ENCODE assay signal across 9 mouse cellular contexts in the genomic region with DNA sequence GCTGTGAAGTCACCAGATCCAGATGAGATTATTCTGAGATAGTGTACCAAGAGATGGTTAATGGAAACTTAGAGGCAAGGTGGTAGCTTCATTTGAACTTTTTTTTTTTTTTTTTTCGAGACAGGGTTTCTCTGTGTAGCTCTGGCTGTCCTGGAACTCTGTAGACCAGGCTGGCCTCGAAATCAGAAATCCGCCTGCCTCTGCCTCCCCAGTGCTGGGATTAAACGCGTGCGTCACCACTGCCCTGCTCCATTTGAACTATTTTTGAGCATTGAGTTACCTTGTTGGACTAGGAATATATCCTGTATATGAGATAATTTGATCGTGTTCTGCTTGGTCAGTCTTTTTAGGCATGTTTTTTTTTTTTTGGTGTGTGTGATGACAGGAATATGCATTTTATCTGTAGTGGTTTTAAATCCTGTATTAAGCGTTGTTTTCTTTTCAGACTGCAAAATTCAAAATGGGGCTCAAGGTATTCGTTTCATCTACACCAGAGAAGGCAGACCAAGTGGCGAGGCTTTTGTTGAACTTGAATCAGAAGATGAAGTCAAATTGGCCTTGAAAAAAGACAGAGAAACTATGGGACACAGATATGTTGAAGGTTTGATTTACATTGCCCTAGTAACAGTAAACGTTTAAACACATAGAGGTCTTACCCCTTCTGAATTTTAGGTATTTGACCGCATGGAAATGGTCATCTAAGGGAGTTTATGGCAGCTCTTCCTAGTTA. TPM values are rescaled to one million over a fixed set of nuclear protein-coding genes. Genes with fewer than 3 reads are reported as not detected.
DNase-seq lines count a peak whose midpoint lies in the region; ATAC-seq and TF ChIP-seq lines count a peak whose summit lies in the region.
"Had no signal": no experiment of that assay in that cellular context is flagged by ENCODE, and none has a peak within 500 bp of the region (broad histone marks: within the 10 kb centered on the region; RNA-seq: fewer than 3 reads in every experiment).

No protein-coding gene starts in this region.

- no peak for DNase-seq in heart, postnatal 25 days (ENCODE audit: low spot score)
- no peak for DNase-seq in G1E (ENCODE audit: low spot score)
- DNase-seq in hindbrain, embryonic 10.5 days (ENCODE audit: low spot score) = no peak
- DNase-seq in midbrain, embryonic 10.5 days (ENCODE audit: low spot score) = no peak
- DNase-seq in left cerebral cortex, adult 11 months (ENCODE audit: low spot score) = no peak
- DNase-seq in adrenal gland, adult 18-20 months (ENCODE audit: low spot score in 2 of 2) = no peak
- no peak for DNase-seq in cerebellum, adult 9-10 months

- no peak overlapping the region for H3K27ac ChIP-seq in heart, embryonic 13.5 days (replicated peaks)
- H3K27ac ChIP-seq in hindbrain, embryonic 10.5 days = peak overlapping the region; percentile 100; the same call in 1 of the 2 replicates
- peak overlapping the region; percentile 100; the same call in 1 of the 2 replicates for H3K27ac ChIP-seq in midbrain, embryonic 10.5 days (replicated peaks)

- H3K27me3 ChIP-seq in heart, embryonic 13.5 days (replicated peaks) = no peaks in the 10 kb centered on the region
- H3K27me3 ChIP-seq in G1E (ENCODE audit: insufficient read depth, low read length) = no peaks in the 10 kb centered on the region
- H3K27me3 ChIP-seq in hindbrain, embryonic 10.5 days (ENCODE audit: insufficient read depth, poor library complexity, severe bottlenecking) = peaks cover 17% of the 10 kb centered on the region; the same call in 1 of the 2 replicates
- peaks cover 19% of the 10 kb centered on the region for H3K27me3 ChIP-seq in midbrain, embryonic 10.5 days (ENCODE audit: low read depth, poor library complexity, severe bottlenecking)

- H3K4me2 ChIP-seq in heart, embryonic 13.5 days = peak overlapping the region; percentile 94

- H3K4me3 ChIP-seq in heart, embryonic 13.5 days = peak overlapping the region; percentile 97
- H3K4me3 ChIP-seq in G1E (ENCODE audit: low read depth, low read length) = peak overlapping the region; percentile 93
- peak overlapping the region; percentile 80 for H3K4me3 ChIP-seq in hindbrain, embryonic 10.5 days
- H3K4me3 ChIP-seq in midbrain, embryonic 10.5 days = peak overlapping the region; percentile 99

- 58% methylated on average over 12 of the region's 12 CpGs for WGBS in heart, embryonic 13.5 days
- WGBS in hindbrain, embryonic 10.5 days = 75% methylated on average over 12 of the region's 12 CpGs
- WGBS in midbrain, embryonic 10.5 days = 76% methylated on average over 12 of the region's 12 CpGs

- peaks cover 30% of the 10 kb centered on the region for H3K4me1 ChIP-seq in heart, embryonic 13.5 days
- H3K4me1 ChIP-seq in G1E (ENCODE audit: insufficient read depth, low read depth, low read length) = peaks cover 37% of the 10 kb centered on the region
- peaks cover 40% of the 10 kb centered on the region for H3K4me1 ChIP-seq in hindbrain, embryonic 10.5 days (replicated peaks)
- peaks cover 59% of the 10 kb centered on the region for H3K4me1 ChIP-seq in midbrain, embryonic 10.5 days

- ATAC-seq in heart, embryonic 13.5 days (ENCODE audit: extremely low read depth, insufficient number of reproducible peaks, low FRiP score, low TSS enrichment) = no peak
- no peak for ATAC-seq in G1E (ENCODE audit: extremely low read depth, insufficient number of reproducible peaks, low FRiP score, poor library complexity, severe bottlenecking)

- no peak for TF ChIP-seq CTCF in G1E (IDR thresholded peaks at IDR 0.05; ENCODE audit: low read depth, low read length)

- H3K36me3 ChIP-seq in heart, embryonic 13.5 days = peaks cover 42% of the 10 kb centered on the region
- peaks cover 38% of the 10 kb centered on the region for H3K36me3 ChIP-seq in G1E (replicated peaks)
- peaks cover 58% of the 10 kb centered on the region for H3K36me3 ChIP-seq in hindbrain, embryonic 10.5 days
- peaks cover 57% of the 10 kb centered on the region for H3K36me3 ChIP-seq in midbrain, embryonic 10.5 days

- no peaks in the 10 kb centered on the region for H3K9me3 ChIP-seq in heart, embryonic 13.5 days
- no peaks in the 10 kb centered on the region for H3K9me3 ChIP-seq in G1E (replicated peaks)
- H3K9me3 ChIP-seq in hindbrain, embryonic 10.5 days = no peaks in the 10 kb centered on the region
- no peaks in the 10 kb centered on the region for H3K9me3 ChIP-seq in midbrain, embryonic 10.5 days (replicated peaks)

- intact Hi-C loops in heart, postnatal 25 days (cut with DNase I) = no loop called here

- peak overlapping the region; percentile 100 for H3K9ac ChIP-seq in heart, embryonic 13.5 days

RNA-seq across cellular contexts. Expression of a gene that starts 2.4 kb away (rescaled TPM):
- 232 and 238 TPM in 2 replicates for polyA plus RNA-seq in heart, embryonic 13.5 days (2015; fragmentation: Nextera tagmentation; extraction: Ambion mirVana)
- total RNA-seq in heart, postnatal 25 days (2021) = 100 to 1,000 TPM; 102 to 128 TPM
- total RNA-seq in G1E (2014; fragmentation: Nextera tagmentation) = 360 and 411 TPM in 2 replicates
- total RNA-seq in G1E (2017) = 498 and 593 TPM in 2 replicates
- 203 and 230 TPM in 2 replicates for polyA plus RNA-seq in G1E (2012)
- 502 and 622 TPM in 2 replicates for polyA plus RNA-seq in hindbrain, embryonic 10.5 days (2016; fragmentation: Nextera tagmentation; extraction: Ambion mirVana)
- 612 and 627 TPM in 2 replicates for polyA plus RNA-seq in midbrain, embryonic 10.5 days (2016; fragmentation: Nextera tagmentation; extraction: Ambion mirVana)
- total RNA-seq in adrenal gland, adult 18-20 months (2021) = 100 to 1,000 TPM; 281 to 308 TPM

RNA-seq across cellular contexts. Expression of a gene that starts 24.9 kb away (rescaled TPM):
- polyA plus RNA-seq in heart, embryonic 13.5 days (2015; fragmentation: Nextera tagmentation; extraction: Ambion mirVana) = not detected in 2 replicates
- not detected for total RNA-seq in heart, postnatal 25 days (2021)
- total RNA-seq in G1E (2014; fragmentation: Nextera tagmentation) (not detected in 2 replicates), G1E (2017) (not detected in 2 replicates)
- polyA plus RNA-seq in G1E (2012) = not detected in 2 replicates
- 0.24 TPM in 1 of 2 replicates, not detected in the other for polyA plus RNA-seq in hindbrain, embryonic 10.5 days (2016; fragmentation: Nextera tagmentation; extraction: Ambion mirVana)
- polyA plus RNA-seq in midbrain, embryonic 10.5 days (2016; fragmentation: Nextera tagmentation; extraction: Ambion mirVana) = 0.20 and 0.35 TPM in 2 replicates
- not detected for total RNA-seq in adrenal gland, adult 18-20 months (2021)
- total RNA-seq: monocyte, adult 5-6 weeks had no signal

RNA-seq across cellular contexts. Expression of a gene that starts 51.7 kb away (rescaled TPM):
- 19.5 and 22.2 TPM in 2 replicates for polyA plus RNA-seq in heart, embryonic 13.5 days (2015; fragmentation: Nextera tagmentation; extraction: Ambion mirVana)
- 10 to 100 TPM; 27.6 to 29.5 TPM for total RNA-seq in heart, postnatal 25 days (2021)
- total RNA-seq in G1E (2014; fragmentation: Nextera tagmentation) (13.8 and 26.1 TPM in 2 replicates), G1E (2017) (29.3 and 31.4 TPM in 2 replicates)
- polyA plus RNA-seq in G1E (2012) = 8.3 and 8.7 TPM in 2 replicates
- polyA plus RNA-seq in hindbrain, embryonic 10.5 days (2016; fragmentation: Nextera tagmentation; extraction: Ambion mirVana) = 20.9 and 22.5 TPM in 2 replicates
- 21.1 and 22.3 TPM in 2 replicates for polyA plus RNA-seq in midbrain, embryonic 10.5 days (2016; fragmentation: Nextera tagmentation; extraction: Ambion mirVana)
- total RNA-seq in adrenal gland, adult 18-20 months (2021) = 10 to 100 TPM; 34.5 to 39.4 TPM

RNA-seq across cellular contexts. Expression of a gene that starts 53.7 kb away (rescaled TPM):
- 262 and 285 TPM in 2 replicates for polyA plus RNA-seq in heart, embryonic 13.5 days (2015; fragmentation: Nextera tagmentation; extraction: Ambion mirVana)
- total RNA-seq in heart, postnatal 25 days (2021) = 100 to 1,000 TPM; 266 to 295 TPM
- total RNA-seq in G1E (2014; fragmentation: Nextera tagmentation) (369 and 385 TPM in 2 replicates), G1E (2017) (393 and 558 TPM in 2 replicates)
- polyA plus RNA-seq in G1E (2012) = 39.0 and 61.0 TPM in 2 replicates
- 242 and 331 TPM in 2 replicates for polyA plus RNA-seq in hindbrain, embryonic 10.5 days (2016; fragmentation: Nextera tagmentation; extraction: Ambion mirVana)
- 324 and 343 TPM in 2 replicates for polyA plus RNA-seq in midbrain, embryonic 10.5 days (2016; fragmentation: Nextera tagmentation; extraction: Ambion mirVana)
- total RNA-seq in adrenal gland, adult 18-20 months (2021) = 100 to 1,000 TPM; 431 to 540 TPM
